Mouse (Mus musculus) liver, embryonic 14.5 days (tissue): Measurements from ENCODE around the gene Mrps5. TPM values are rescaled to one million over a fixed set of nuclear protein-coding genes. Genes with fewer than 3 reads are reported as not detected.

Experiments used
- ATAC-seq: fragments of 200-750 bp; cut with Nextera tagmentation; 2 replicates; pipeline ENCODE4 v1.8.0; 2017; ENCODE audit warnings: moderate number of reproducible peaks, mild to moderate bottlenecking, moderate library complexity; ENCODE audit not compliant: insufficient read depth
- DNase-seq, 3 experiments: peaks; one replicate each; pipeline ENCODE4 v3.0.0-alpha.2; 2012 to 2013; ENCODE audit warnings: low read depth in 3 of 3, low spot score in 3 of 3
- H3K27ac ChIP-seq: fragments of 300-500 bp; sonication (generic); 2 replicates; pipeline ENCODE4 v1.5.1; 2014; ENCODE audit warnings: moderate library complexity, mild to moderate bottlenecking, control low read depth, inconsistent platforms
- H3K27me3 ChIP-seq: fragments of 300-500 bp; sonication (generic); 2 replicates; pipeline ENCODE4 v1.6.1; 2014; ENCODE audit warnings: mild to moderate bottlenecking, low read length, moderate library complexity; ENCODE audit not compliant: control insufficient read depth, insufficient read depth
- H3K36me3 ChIP-seq: fragments of 300-500 bp; sonication (generic); replicated peaks from 2 replicates; pipeline ENCODE4 v1.6.1; 2014; ENCODE audit warnings: low read depth; ENCODE audit not compliant: control insufficient read depth, insufficient read depth
- H3K4me1 ChIP-seq, 2 experiments: fragments of 200-500 bp in 1 of 2; fragments of 300-500 bp in 1 of 2; sonication (generic) in 1 of 2; replicated peaks; 2 replicates each; pipeline ENCODE4 v1.6.1; 2012 to 2014; ENCODE audit warnings: antibody characterized with exemption in 1 of 2, inconsistent platforms in 1 of 2, low read length in 1 of 2; ENCODE audit not compliant: control insufficient read depth in 2 of 2, insufficient read depth in 2 of 2
- H3K4me2 ChIP-seq: fragments of 300-500 bp; sonication (generic); 2 replicates; pipeline ENCODE4 v1.6.1; 2014; ENCODE audit warnings: low read depth, mild to moderate bottlenecking, control low read depth, moderate library complexity
- H3K4me3 ChIP-seq, 2 experiments: fragments of 200-500 bp in 1 of 2; fragments of 300-500 bp in 1 of 2; sonication (generic) in 1 of 2; 2 replicates each; pipeline ENCODE4 v1.5.1; 2012 to 2014; ENCODE audit warnings: low read depth in 2 of 2, low read length in 2 of 2, mild to moderate bottlenecking in 2 of 2, control low read depth in 1 of 2, inconsistent platforms in 1 of 2, moderate library complexity in 1 of 2; ENCODE audit not compliant: insufficient read depth in 1 of 2
- H3K9ac ChIP-seq: fragments of 300-500 bp; sonication (generic); replicated peaks from 2 replicates; pipeline ENCODE4 v1.6.1; 2014; ENCODE audit warnings: mild to moderate bottlenecking, control low read depth, moderate library complexity
- H3K9me3 ChIP-seq: fragments of 300-500 bp; sonication (generic); 2 replicates; pipeline ENCODE4 v1.6.1; 2016; ENCODE audit warnings: low read length, mixed read lengths; ENCODE audit not compliant: control insufficient read depth
- CTCF ChIP-seq: IDR thresholded peaks from 2 replicates; pipeline ENCODE4 v1.5.1; 2016; ENCODE audit warnings: antibody characterized with exemption, low read depth, control low read depth
- EP300 ChIP-seq: IDR thresholded peaks from 2 replicates; pipeline ENCODE4 v1.6.1; 2016; ENCODE audit warnings: antibody characterized with exemption, low read depth
- WGBS: fragments of 180-500 bp; shearing (Covaris S2); extraction: QIAGEN DNeasy Blood & Tissue Kit; methylation state at CpG from one replicate; pipeline ENCODE4 v1.1.7; 2014; ENCODE audit not compliant: insufficient replicate concordance; 5-methylcytosine and 5-hydroxymethylcytosine counted together
- polyA plus RNA-seq, 2 experiments: library from polyadenylated mRNA; depleted of rRNA in 1 of 2; stranded (reverse) in 1 of 2; unstranded in 1 of 2; fragments of >200 nt; fragmentation: Nextera tagmentation in 1 of 2; extraction: Ambion mirVana in 1 of 2; gene quantifications; 2 replicates each; pipeline versions ENCODE4 v1.2.1 to v1.2.3; 2012 to 2014

Mrps5 gene
- polyA plus RNA-seq, 2 experiments = 46.4 to 80.1 TPM

DNA sequence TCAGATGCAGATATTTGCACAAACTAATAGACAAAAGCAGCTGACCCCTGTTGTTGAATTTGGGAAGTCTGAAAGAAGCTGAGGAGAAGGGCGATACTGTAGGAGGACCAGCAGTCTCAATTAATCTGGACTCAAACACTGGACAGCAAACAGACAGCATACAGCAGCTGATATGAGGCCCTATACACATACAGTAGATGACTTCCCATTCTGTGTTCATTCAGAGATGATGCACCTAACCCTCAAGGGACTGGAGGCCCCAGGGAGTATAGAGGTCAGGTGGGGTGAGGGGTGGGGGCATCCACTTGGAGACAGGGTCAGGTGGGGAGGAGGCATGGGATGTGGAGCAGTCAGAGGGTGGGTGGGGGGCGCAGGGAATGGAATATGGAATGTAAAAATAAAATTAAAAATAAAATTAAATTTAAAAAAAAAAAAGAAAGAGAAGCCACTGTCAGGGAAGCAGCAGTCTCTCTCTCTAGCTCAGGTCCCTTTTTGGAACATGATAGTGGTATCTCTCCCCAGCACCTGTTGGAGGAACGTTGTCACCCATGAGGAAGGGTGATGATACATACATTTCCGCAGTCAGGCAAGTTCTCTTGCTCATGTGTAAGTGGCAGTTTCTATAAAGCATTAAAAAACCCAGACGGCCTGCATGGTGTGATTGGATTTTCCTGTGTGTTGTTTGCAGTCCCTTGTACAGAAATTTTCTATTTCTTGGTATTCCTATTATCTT lies 38.5 kb upstream of the Mrps5 start:
- no peak overlapping the region for H3K4me3 ChIP-seq
- no peaks in the 10 kb centered on the region for H3K9me3 ChIP-seq
- H3K27me3 ChIP-seq = no peaks in the 10 kb centered on the region
- no peak for TF ChIP-seq CTCF
- peak; percentile 58 for TF ChIP-seq EP300
- 20% methylated on average over 5 of the region's 5 CpGs for WGBS
- H3K36me3 ChIP-seq = no peaks in the 10 kb centered on the region
- peak overlapping the region; percentile 36 for H3K27ac ChIP-seq
- ATAC-seq = peak; percentile 89
- H3K4me2 ChIP-seq = peak overlapping the region; percentile 26
- DNase-seq = peak; percentile 48 to 56 (median 50)
- peaks cover 0 to 8% of the 10 kb centered on the region in 2 experiments; a peak in 3 of 4 replicates for H3K4me1 ChIP-seq
- H3K9ac ChIP-seq = 0 out of 2 replicates have a peak overlapping the region, but pooled peaks have one; percentile 18

DNA sequence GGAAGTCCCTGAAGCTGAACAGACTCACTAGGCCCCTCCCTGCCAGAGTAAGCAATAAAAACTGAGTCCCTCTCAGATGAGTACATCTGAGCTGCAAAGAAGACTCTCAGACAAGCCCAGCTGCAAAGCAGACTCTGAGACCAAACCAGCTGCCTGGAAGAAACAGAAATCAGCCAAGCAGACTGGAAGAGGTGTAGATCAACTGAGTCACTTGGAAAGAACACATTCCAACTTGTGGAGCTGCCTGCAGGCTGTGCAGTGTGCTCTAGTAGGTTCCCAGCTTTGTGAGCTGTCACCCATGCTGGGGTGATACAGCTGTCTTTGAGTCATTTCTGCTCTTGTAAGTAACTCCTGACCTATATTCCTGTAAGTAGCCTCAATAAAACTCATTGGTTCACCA lies 37.3 kb upstream of the Mrps5 start:
- H3K4me3 ChIP-seq = no peak overlapping the region
- no peak overlapping the region for H3K9ac ChIP-seq
- H3K27ac ChIP-seq = no peak overlapping the region
- DNase-seq (no peak), ATAC-seq (no peak)
- H3K36me3 ChIP-seq = no peaks in the 10 kb centered on the region
- no peaks in the 10 kb centered on the region for H3K27me3 ChIP-seq
- H3K4me1 ChIP-seq = peaks cover 0 to 8% of the 10 kb centered on the region in 2 experiments; a peak in 3 of 4 replicates
- H3K4me2 ChIP-seq = no peak overlapping the region
- no peaks in the 10 kb centered on the region for H3K9me3 ChIP-seq
- TF ChIP-seq CTCF (no peak), EP300 (no peak)

DNA sequence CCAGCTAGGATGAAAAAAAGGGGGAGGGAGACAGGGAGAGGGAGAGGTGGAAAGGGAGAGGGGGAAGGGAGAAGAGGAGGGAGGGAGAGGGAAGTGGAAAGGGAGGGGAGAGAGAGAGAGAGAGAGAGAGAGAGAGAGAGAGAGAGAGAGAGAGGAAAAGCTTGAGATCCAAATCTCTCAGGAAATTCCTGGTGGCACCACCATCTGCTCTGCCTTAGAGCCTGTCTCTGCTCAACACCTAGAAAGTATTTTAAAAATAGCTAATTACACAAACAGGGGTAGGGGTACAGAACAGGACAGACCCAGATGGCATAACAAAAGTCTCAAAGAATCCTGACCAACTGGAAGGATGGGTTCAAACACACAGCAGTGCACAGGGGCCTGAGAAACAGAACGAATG lies 36.6 kb upstream of the Mrps5 start:
- TF ChIP-seq EP300 (no peak), CTCF (no peak)
- Histone ChIP-seq H3K36me3 (no peaks in the 10 kb centered on the region), H3K4me2 (no peak overlapping the region), H3K9me3 (no peaks in the 10 kb centered on the region), H3K4me1 (peaks cover 0 to 8% of the 10 kb centered on the region in 2 experiments; a peak in 3 of 4 replicates), H3K4me3 (no peak overlapping the region), H3K27ac (no peak overlapping the region), H3K9ac (no peak overlapping the region), H3K27me3 (no peaks in the 10 kb centered on the region)
- WGBS = 48% methylated on average over 1 of the region's 1 CpGs
- DNase-seq = no peak
- no peak for ATAC-seq

DNA sequence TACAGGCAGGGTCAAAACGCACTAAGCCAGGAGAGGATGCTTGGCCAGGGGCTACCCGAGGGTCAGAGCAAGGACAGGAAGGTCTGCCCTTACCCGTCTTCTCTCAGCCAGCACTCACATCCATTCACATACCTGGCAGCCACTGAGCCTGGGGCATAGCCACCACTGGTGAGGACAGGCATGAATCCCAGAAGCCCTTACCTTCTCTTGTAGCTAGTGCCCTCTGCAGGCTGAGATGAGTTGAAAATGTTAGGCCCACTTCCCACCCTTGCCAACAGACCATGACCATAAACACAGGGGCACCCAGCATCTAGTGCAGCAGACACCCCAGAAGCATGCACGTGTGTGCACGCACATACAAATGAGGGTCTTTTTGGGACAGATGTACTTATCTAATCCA lies 35.9 kb upstream of the Mrps5 start:
- H3K4me1 ChIP-seq = peaks cover 0 to 8% of the 10 kb centered on the region in 2 experiments; a peak in 3 of 4 replicates
- TF ChIP-seq EP300 (no peak), CTCF (peak; percentile 55)

DNA sequence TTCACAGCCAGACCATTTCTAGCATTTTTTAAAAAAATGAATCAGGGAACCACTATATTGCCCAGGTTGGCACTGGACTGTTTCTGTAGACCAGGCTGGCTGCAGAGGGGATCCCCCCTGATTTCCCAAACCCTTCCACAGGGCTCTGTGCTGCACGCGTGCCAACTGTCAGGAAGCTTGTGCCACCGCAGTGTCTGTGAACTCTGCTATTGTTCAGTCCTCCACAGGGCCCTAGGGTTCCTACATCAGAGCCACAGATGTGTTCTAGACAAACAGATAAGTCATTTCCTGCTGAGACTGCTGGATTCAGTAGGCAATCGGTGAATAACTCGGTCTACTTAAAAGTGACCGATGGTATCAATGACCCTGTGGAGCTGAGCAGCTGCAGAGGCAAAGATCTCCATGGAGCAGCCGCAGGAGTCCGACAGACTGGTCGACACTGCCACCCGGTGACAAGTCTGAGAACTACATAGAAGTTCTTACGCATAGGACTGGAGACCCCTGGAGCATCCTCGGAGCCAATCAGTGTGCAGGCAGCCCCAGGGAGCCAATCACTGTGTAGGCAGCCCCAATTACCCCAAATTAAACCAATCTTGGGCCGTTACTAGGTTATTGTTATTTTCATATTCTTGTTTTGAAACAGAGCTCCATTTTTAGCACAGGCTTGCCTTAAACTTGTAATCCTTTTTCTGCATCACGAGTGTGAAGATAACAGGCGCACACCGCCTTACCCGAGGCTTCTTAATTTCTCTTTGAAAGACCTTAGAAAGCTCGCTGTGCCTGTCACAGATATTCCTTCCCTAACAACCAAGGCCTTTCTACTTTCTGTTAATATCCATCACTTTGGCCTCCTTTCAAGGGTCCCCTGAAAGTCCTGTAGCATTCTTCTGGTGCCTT lies 27.7 kb upstream of the Mrps5 start:
- no peaks in the 10 kb centered on the region for H3K36me3 ChIP-seq
- 15% methylated on average over 18 of the region's 18 CpGs for WGBS
- no peaks in the 10 kb centered on the region for H3K9me3 ChIP-seq
- no peaks in the 10 kb centered on the region for H3K4me1 ChIP-seq
- peak; percentile 64 for ATAC-seq
- TF ChIP-seq CTCF (peak; percentile 78), EP300 (no peak)
- DNase-seq = peak; percentile 22 to 33 (median 31)
- H3K4me2 ChIP-seq = no peak overlapping the region; the same call in 1 of the 2 replicates
- H3K27me3 ChIP-seq = no peaks in the 10 kb centered on the region
- H3K4me3 ChIP-seq = no peak overlapping the region
- no peak overlapping the region for H3K27ac ChIP-seq
- H3K9ac ChIP-seq = no peak overlapping the region

More for the DNA sequence above, 35.9 kb upstream of the Mrps5 start:
- no peak overlapping the region for H3K4me2 ChIP-seq
- H3K36me3 ChIP-seq = no peaks in the 10 kb centered on the region
- WGBS = 38% methylated on average over 5 of the region's 5 CpGs
- no peak overlapping the region for H3K27ac ChIP-seq
- no peak overlapping the region for H3K4me3 ChIP-seq
- no peaks in the 10 kb centered on the region for H3K27me3 ChIP-seq
- DNase-seq = no peak
- H3K9me3 ChIP-seq = no peaks in the 10 kb centered on the region
- ATAC-seq = no peak
- H3K9ac ChIP-seq = no peak overlapping the region
